Mouse (Mus musculus) hindbrain, embryonic 12.5 days (tissue): ENCODE results near the gene Wsb1. TPM values are rescaled to one million over a fixed set of nuclear protein-coding genes. Genes with fewer than 3 reads are reported as not detected.

Experiments used
- polyA plus RNA-seq: library from polyadenylated mRNA; unstranded; fragments of >200 nt; fragmentation: Nextera tagmentation; extraction: Ambion mirVana; gene quantifications from 2 replicates; pipeline ENCODE4 v1.2.1, GENCODE M21; 2016

Gene Wsb1
- polyA plus RNA-seq, 1 experiment from 2014 or later: 552 TPM

Other genes with a start within 250 kb of the Wsb1 start
- 3.4 and 3.5 TPM in 2 replicates for gene Ksr1, start 108.3 kb downstream of the Wsb1 start, polyA plus RNA-seq
- not detected in 2 replicates for gene Gm9964, start 42.2 kb upstream of the Wsb1 start, polyA plus RNA-seq
- gene Nf1, start 85.0 kb upstream of the Wsb1 start, polyA plus RNA-seq: 8.9 and 9.5 TPM in 2 replicates
- 1.1 and 1.4 TPM in 2 replicates for gene Omg, start 249.4 kb upstream of the Wsb1 start, polyA plus RNA-seq